Mouse (Mus musculus) heart, adult 11 months (tissue): Measurements from ENCODE around the gene Afap1l2.
A peak's percentile ranks its signal among the peaks of the same experiment; 100 is the strongest.

Experiments
- DNase-seq: peaks from one replicate; pipeline ENCODE4 v3.0.0; 2022

Gene Afap1l2

GRCm38 (mm10) chr19:57007781-57008710, at the start of gene Afap1l2:
Afap1l2 (minus strand) TSS chr19:57008228.
- DNase-seq, result peak; percentile 96

- DNase-seq, result no peak
Observed at GRCm38 (mm10) chr19:57057568-57057967, 49.5 kb upstream of the Afap1l2 start.

- DNase-seq, result no peak
Observed at GRCm38 (mm10) chr19:57055215-57056120, 47.4 kb upstream of the Afap1l2 start.

- DNase-seq, result no peak
Observed at GRCm38 (mm10) chr19:57052959-57053358, 44.9 kb upstream of the Afap1l2 start.

- DNase-seq, result no peak
Observed at GRCm38 (mm10) chr19:57052016-57052415, 44.0 kb upstream of the Afap1l2 start.

- no peak for DNase-seq
Observed at GRCm38 (mm10) chr19:57049592-57050090, 41.6 kb upstream of the Afap1l2 start.

GRCm38 (mm10) chr19:57047671-57048320, 39.8 kb upstream of the Afap1l2 start:
- peak; percentile 92 for DNase-seq

- DNase-seq, result no peak
Observed at GRCm38 (mm10) chr19:57039258-57039657, 31.2 kb upstream of the Afap1l2 start.

GRCm38 (mm10) chr19:57036860-57037259, 28.8 kb upstream of the Afap1l2 start:
- DNase-seq, result peak; percentile 89

GRCm38 (mm10) chr19:57031582-57031981, 23.6 kb upstream of the Afap1l2 start:
- peak; percentile 97 for DNase-seq

- peak; percentile 90 for DNase-seq
Observed at GRCm38 (mm10) chr19:57029461-57029860, 21.4 kb upstream of the Afap1l2 start.

- peak; percentile 98 for DNase-seq
Observed at GRCm38 (mm10) chr19:57028327-57029179, 20.5 kb upstream of the Afap1l2 start.

- DNase-seq, result peak; percentile 90
Observed at GRCm38 (mm10) chr19:57026501-57026900, 18.5 kb upstream of the Afap1l2 start.

- peak; percentile 82 for DNase-seq
Observed at GRCm38 (mm10) chr19:57017785-57018179, 9.8 kb upstream of the Afap1l2 start.

- DNase-seq, result peak; percentile 95
Observed at GRCm38 (mm10) chr19:57016995-57017784, 9.2 kb upstream of the Afap1l2 start.

- DNase-seq, result peak; percentile 90
Observed at GRCm38 (mm10) chr19:57014808-57015207, 6.8 kb upstream of the Afap1l2 start.

- DNase-seq, result peak; percentile 80
Observed at GRCm38 (mm10) chr19:57013271-57013677, 5.2 kb upstream of the Afap1l2 start.

- peak; percentile 66 for DNase-seq
Observed at GRCm38 (mm10) chr19:57012068-57012467, 4.0 kb upstream of the Afap1l2 start.

GRCm38 (mm10) chr19:57010064-57010463, 2.0 kb upstream of the Afap1l2 start:
- DNase-seq, result no peak

- DNase-seq, result peak; percentile 74
Observed at GRCm38 (mm10) chr19:57009653-57010052, 1.6 kb upstream of the Afap1l2 start.

GRCm38 (mm10) chr19:57007291-57007690, 737 bp downstream of the Afap1l2 start:
- DNase-seq, result peak; percentile 92
